Mouse (Mus musculus) heart, embryonic 11.5 days (tissue): ENCODE data around the gene Cox16. TPM values are rescaled to one million over a fixed set of nuclear protein-coding genes. Genes with fewer than 3 reads are reported as not detected.

Source experiments
- ATAC-seq: fragments of 200-750 bp; cut with Nextera tagmentation; replicated peaks from 2 replicates; pipeline ENCODE4 v1.8.0; 2017; ENCODE audit warnings: moderate library complexity; ENCODE audit not compliant: insufficient number of reproducible peaks, low FRiP score, low TSS enrichment
- H3K27ac ChIP-seq: fragments of 300-500 bp; sonication (generic); 2 replicates; pipeline ENCODE4 v1.5.1; 2014; ENCODE audit warnings: mild to moderate bottlenecking, low read depth, low read length
- H3K27me3 ChIP-seq: fragments of 300-500 bp; sonication (generic); 2 replicates; pipeline ENCODE4 v1.6.1; 2014; ENCODE audit warnings: mild to moderate bottlenecking, low read length, mixed read lengths; ENCODE audit not compliant: control insufficient read depth, insufficient read depth
- H3K36me3 ChIP-seq: fragments of 300-500 bp; sonication (generic); 2 replicates; pipeline ENCODE4 v1.6.1; 2014; ENCODE audit warnings: mild to moderate bottlenecking, low read length, moderate library complexity, mixed read lengths; ENCODE audit not compliant: control insufficient read depth, insufficient read depth
- H3K4me1 ChIP-seq: fragments of 300-500 bp; sonication (generic); 2 replicates; pipeline ENCODE4 v1.6.1; 2014; ENCODE audit warnings: low read length; ENCODE audit not compliant: control insufficient read depth, insufficient read depth
- H3K4me2 ChIP-seq: fragments of 300-500 bp; sonication (generic); 2 replicates; pipeline ENCODE4 v1.6.1; 2014; ENCODE audit warnings: mild to moderate bottlenecking, moderate library complexity
- H3K4me3 ChIP-seq: fragments of 300-500 bp; sonication (generic); 2 replicates; pipeline ENCODE4 v1.5.1; 2014; ENCODE audit warnings: low read depth, low read length
- H3K9ac ChIP-seq: fragments of 300-500 bp; sonication (generic); 2 replicates; pipeline ENCODE4 v1.6.1; 2014; ENCODE audit warnings: mild to moderate bottlenecking, low read depth, low read length, moderate library complexity
- H3K9me3 ChIP-seq: fragments of 300-500 bp; sonication (generic); replicated peaks from 2 replicates; pipeline ENCODE4 v1.6.1; 2016; ENCODE audit warnings: low read length; ENCODE audit not compliant: control insufficient read depth
- WGBS: fragments of 180-500 bp; shearing (Covaris S2); extraction: QIAGEN DNeasy Blood & Tissue Kit; methylation state at CpG from one replicate; pipeline ENCODE4 v1.1.7; 2014; ENCODE audit not compliant: insufficient replicate concordance; 5-methylcytosine and 5-hydroxymethylcytosine counted together
- polyA plus RNA-seq: library from polyadenylated mRNA; unstranded; fragments of >200 nt; fragmentation: Nextera tagmentation; extraction: Ambion mirVana; gene quantifications from 2 replicates; pipeline ENCODE4 v1.2.1, GENCODE M21; 2014

Cox16 gene
- polyA plus RNA-seq, 1 experiment from 2014 or later, result 109 TPM

GRCm38 (mm10) chr12:81333841-81334240 lies 151.1 kb downstream of the Cox16 start:
- Histone ChIP-seq H3K36me3 (no peaks in the 10 kb centered on the region), H3K4me2 (no peak overlapping the region; the same call in 1 of the 2 replicates), H3K27ac (no peak overlapping the region), H3K9me3 (no peaks in the 10 kb centered on the region), H3K9ac (no peak overlapping the region), H3K4me3 (no peak overlapping the region), H3K27me3 (peaks cover 39% of the 10 kb centered on the region), H3K4me1 (peaks cover 4% of the 10 kb centered on the region; the same call in 1 of the 2 replicates)
- ATAC-seq, result no peak
- WGBS, result 69% methylated on average over 5 of the region's 5 CpGs

GRCm38 (mm10) chr12:81332875-81333421 lies 152.0 kb downstream of the Cox16 start, which contains the start of gene Slc8a3:
Slc8a3 (minus strand) TSS chr12:81333180.
- H3K4me3 ChIP-seq, result peak within 1 kb of the TSS; percentile 61
- H3K4me2 ChIP-seq, result peak within 1 kb of the TSS; percentile 100
- WGBS, result 0% methylated on average over 38 of the region's 47 CpGs
- H3K27me3 ChIP-seq, result peaks cover 39% of the 10 kb centered on the region
- no peaks in the 10 kb centered on the region for H3K9me3 ChIP-seq
- peaks cover 4% of the 10 kb centered on the region; the same call in 1 of the 2 replicates for H3K4me1 ChIP-seq
- H3K9ac ChIP-seq, result peak within 1 kb of the TSS; percentile 67
- no peaks in the 10 kb centered on the region for H3K36me3 ChIP-seq
- ATAC-seq, result peak; percentile 67
- H3K27ac ChIP-seq, result no peak within 1 kb of the TSS

GRCm38 (mm10) chr12:81331937-81332874 lies 152.7 kb downstream of the Cox16 start:
- Histone ChIP-seq H3K9ac (peak overlapping the region; percentile 67), H3K4me2 (peak overlapping the region; percentile 100), H3K9me3 (no peaks in the 10 kb centered on the region), H3K36me3 (no peaks in the 10 kb centered on the region), H3K27ac (no peak overlapping the region), H3K27me3 (peaks cover 39% of the 10 kb centered on the region), H3K4me1 (peaks cover 4% of the 10 kb centered on the region; the same call in 1 of the 2 replicates), H3K4me3 (peak overlapping the region; percentile 61)
- WGBS, result 4% methylated on average over 54 of the region's 54 CpGs
- peak; percentile 18; the same call in 1 of the 2 replicates for ATAC-seq

GRCm38 (mm10) chr12:81331046-81331638 lies 153.8 kb downstream of the Cox16 start:
- Histone ChIP-seq H3K36me3 (no peaks in the 10 kb centered on the region), H3K4me1 (peaks cover 4% of the 10 kb centered on the region; the same call in 1 of the 2 replicates), H3K9ac (no peak overlapping the region), H3K9me3 (no peaks in the 10 kb centered on the region), H3K4me2 (no peak overlapping the region), H3K4me3 (no peak overlapping the region), H3K27me3 (peaks cover 39% of the 10 kb centered on the region), H3K27ac (no peak overlapping the region)
- WGBS, result 40% methylated on average over 5 of the region's 5 CpGs
- no peak for ATAC-seq

- Histone ChIP-seq H3K27ac (no peak overlapping the region), H3K9me3 (no peaks in the 10 kb centered on the region), H3K4me3 (no peak overlapping the region), H3K36me3 (no peaks in the 10 kb centered on the region), H3K27me3 (0 out of 2 replicates have a peak, but pooled peaks cover 2% of the 10 kb centered on the region), H3K4me1 (peaks cover 8% of the 10 kb centered on the region), H3K4me2 (no peak overlapping the region), H3K9ac (no peak overlapping the region)
- ATAC-seq, result no peak
- 70% methylated on average over 3 of the region's 3 CpGs for WGBS
These were observed 159.9 kb downstream of the Cox16 start for GRCm38 (mm10) chr12:81324991-81325390.

GRCm38 (mm10) chr12:81324116-81324515 lies 160.8 kb downstream of the Cox16 start:
- Histone ChIP-seq H3K4me3 (no peak overlapping the region), H3K36me3 (no peaks in the 10 kb centered on the region), H3K4me2 (no peak overlapping the region), H3K27ac (no peak overlapping the region), H3K4me1 (peaks cover 8% of the 10 kb centered on the region), H3K27me3 (no peaks in the 10 kb centered on the region), H3K9ac (no peak overlapping the region), H3K9me3 (no peaks in the 10 kb centered on the region)
- WGBS, result 84% methylated on average over 3 of the region's 3 CpGs
- ATAC-seq, result no peak

GRCm38 (mm10) chr12:81321021-81321420 lies 163.9 kb downstream of the Cox16 start:
- no peak overlapping the region for H3K4me2 ChIP-seq
- H3K36me3 ChIP-seq, result no peaks in the 10 kb centered on the region
- H3K27ac ChIP-seq, result no peak overlapping the region
- peaks cover 8% of the 10 kb centered on the region for H3K4me1 ChIP-seq
- WGBS, result 63% methylated on average over 1 of the region's 1 CpGs
- no peak overlapping the region for H3K9ac ChIP-seq
- ATAC-seq, result peak; percentile 46; the same call in 1 of the 2 replicates
- no peaks in the 10 kb centered on the region for H3K27me3 ChIP-seq
- no peaks in the 10 kb centered on the region for H3K9me3 ChIP-seq
- H3K4me3 ChIP-seq, result no peak overlapping the region

- Histone ChIP-seq H3K27ac (no peak overlapping the region), H3K9me3 (no peaks in the 10 kb centered on the region), H3K36me3 (no peaks in the 10 kb centered on the region), H3K27me3 (no peaks in the 10 kb centered on the region), H3K4me3 (no peak overlapping the region), H3K9ac (no peak overlapping the region), H3K4me2 (no peak overlapping the region), H3K4me1 (peaks cover 8% of the 10 kb centered on the region)
- ATAC-seq, result no peak
- 22% methylated on average over 2 of the region's 2 CpGs for WGBS
These were observed 167.1 kb downstream of the Cox16 start for GRCm38 (mm10) chr12:81317811-81318210.
